Mouse (Mus musculus) heart, postnatal 10 days (tissue): Measurements from ENCODE around the gene Ankrd24. TPM values are rescaled to one million over a fixed set of nuclear protein-coding genes. Genes with fewer than 3 reads are reported as not detected.
A peak's percentile ranks its signal among the peaks of the same experiment; 100 is the strongest.
"Not testable (repeated sequence)": the region's sequence is repeated elsewhere in the genome, so short reads cannot be mapped to it uniquely, and the experiment has no call there.

ENCODE experiments used
- DNase-seq, 2 experiments: peaks; one replicate each; pipeline ENCODE4 v3.0.0; 2021
- intact Hi-C: fragments of 180-260 bp; cut with DNase I; formaldehyde crosslinking; loops from one replicate; pipeline ENCODE4 v1.15.1; 2025
- total RNA-seq, 2 experiments: library from RNA; stranded (reverse); gene quantifications; 2 replicates each; pipeline ENCODE4 v1.2.3; 2021

Ankrd24 gene
- total RNA-seq, 2 experiments from 2014 or later: 13.9 to 16.6 TPM

DNA sequence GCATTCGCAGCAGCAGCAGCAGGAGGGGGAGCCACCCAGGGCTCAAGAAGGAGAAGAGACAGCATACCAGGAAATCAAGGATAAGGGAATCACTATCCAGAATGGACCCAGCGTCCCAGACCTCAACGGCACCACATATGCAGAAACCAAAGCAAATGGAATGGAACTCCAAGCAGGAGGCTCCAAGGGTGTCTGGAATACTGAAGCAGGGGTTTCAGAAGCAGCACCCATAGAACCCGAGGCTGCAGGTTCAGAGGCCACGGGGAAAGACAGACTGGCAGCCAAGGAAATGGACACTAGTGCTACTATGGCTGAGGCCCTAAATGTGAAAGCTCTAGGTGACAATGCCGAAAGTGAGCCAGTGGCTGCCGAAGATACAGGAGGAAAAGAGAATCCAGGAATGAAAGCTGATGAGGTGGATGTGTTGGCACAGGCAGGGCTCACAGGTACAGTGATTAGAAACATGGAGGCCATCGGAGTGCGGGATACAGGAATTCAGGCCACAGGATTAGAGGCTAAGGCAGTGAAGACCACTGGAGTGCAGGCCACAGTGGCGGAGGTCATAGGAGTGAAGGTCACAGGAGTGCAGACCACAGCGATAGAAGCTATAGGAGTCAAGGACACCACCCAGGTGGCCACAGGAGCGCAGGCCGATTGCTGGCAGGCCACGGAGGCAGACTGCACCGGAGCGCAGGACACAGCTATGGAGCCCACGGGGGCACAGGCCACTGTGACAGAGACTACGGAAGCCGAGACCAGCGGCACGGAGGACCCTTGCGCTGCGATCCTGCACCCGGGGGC is 14.5 kb downstream of the Ankrd24 start:
- no peak for DNase-seq
- intact Hi-C loops: no loop called here

- intact Hi-C loops: no loop called here
- DNase-seq: peak; percentile 96 to 97
Measured at GRCm38 (mm10) chr10:81643449-81644055, 15.2 kb downstream of the Ankrd24 start.

GRCm38 (mm10) chr10:81644162-81644561 is 15.8 kb downstream of the Ankrd24 start:
- intact Hi-C loops: no loop called here
- DNase-seq: no peak

DNA sequence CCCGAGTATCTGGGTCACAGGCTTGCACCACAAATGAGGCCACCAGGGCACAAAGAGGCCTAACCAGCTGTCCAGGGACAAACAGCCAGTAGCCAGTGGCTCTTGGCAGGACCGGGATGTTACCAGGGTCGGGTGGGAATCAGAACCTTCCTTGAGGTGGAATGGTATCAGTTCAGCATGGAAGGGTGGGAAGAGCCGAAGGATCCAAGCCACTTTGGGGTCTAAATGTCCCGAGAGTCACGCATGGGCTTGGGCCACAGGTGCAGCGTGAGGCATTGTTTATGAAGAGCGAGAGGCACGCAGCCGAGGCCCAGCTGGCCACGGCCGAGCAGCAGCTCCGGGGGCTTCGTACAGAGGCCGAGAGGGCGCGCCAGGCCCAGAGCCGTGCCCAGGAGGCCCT is 16.4 kb downstream of the Ankrd24 start:
- intact Hi-C loops: loop anchor here (5.0 kb wide), 1 partner anchor 523 kb away; no protein-coding TSS in a partner anchor

GRCm38 (mm10) chr10:81645391-81645790 is 17.1 kb downstream of the Ankrd24 start:
- intact Hi-C loops: loop anchor here (5.0 kb wide), 1 partner anchor 522 kb away; no protein-coding TSS in a partner anchor
- no peak for DNase-seq

More for the DNA sequence above, 16.4 kb downstream of the Ankrd24 start:
- DNase-seq: no peak

- intact Hi-C loops: loop anchor here (5.0 kb wide), 1 partner anchor 521 kb away; no protein-coding TSS in a partner anchor
- DNase-seq: no peak
Measured at GRCm38 (mm10) chr10:81646015-81646555, 17.7 kb downstream of the Ankrd24 start.

- intact Hi-C loops: loop anchor here (5.0 kb wide), 1 partner anchor 518 kb away; no protein-coding TSS in a partner anchor
Measured at GRCm38 (mm10) chr10:81648803-81649775, 20.7 kb downstream of the Ankrd24 start, which contains the start of gene Gm10778. TSS of gene Gm10778 (plus strand) at chr10:81649059.

DNA sequence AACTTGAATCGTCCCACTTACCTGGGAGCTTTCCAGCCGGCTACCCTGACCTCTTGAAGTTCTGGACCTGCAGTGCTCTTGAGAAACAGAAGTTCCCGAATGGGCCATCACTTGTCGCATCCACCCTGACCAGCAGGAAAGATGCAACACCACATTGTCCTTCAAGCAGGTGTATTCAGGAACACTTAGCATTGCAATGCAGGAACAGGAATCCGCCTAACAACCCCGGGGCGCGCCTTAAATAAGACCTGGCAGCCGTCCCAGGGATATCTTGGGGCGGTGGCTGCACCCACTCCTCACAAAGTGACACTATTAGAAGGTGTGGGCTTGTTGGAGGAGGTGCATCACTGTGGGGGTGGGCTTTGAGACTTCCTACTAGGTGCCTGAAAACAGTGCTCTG is 26.8 kb downstream of the Ankrd24 start:
- intact Hi-C loops: no loop called here
- no peak for DNase-seq

More at GRCm38 (mm10) chr10:81648803-81649775, 20.7 kb downstream of the Ankrd24 start, which contains the start of gene Gm10778:
- DNase-seq: peak; percentile 91 to 94

DNA sequence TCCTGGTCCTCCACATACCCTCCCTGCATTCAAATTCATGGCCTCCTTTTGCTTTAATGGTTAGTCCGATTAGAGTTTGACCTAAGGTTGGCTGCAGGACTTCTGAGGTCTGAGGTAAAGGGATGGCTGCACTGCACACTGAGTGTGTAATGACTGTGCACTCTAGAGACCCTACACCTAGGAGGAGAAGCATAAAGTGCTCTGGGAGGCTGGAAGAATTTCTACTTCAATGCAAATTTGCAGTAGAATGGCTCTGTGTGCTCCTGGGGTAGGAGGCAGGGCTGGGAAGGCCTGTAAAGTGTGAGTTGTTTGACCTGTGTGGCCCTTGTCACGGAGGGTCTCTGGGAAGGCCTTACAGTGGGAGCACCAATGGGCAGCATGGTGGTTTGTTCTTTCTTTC is 27.8 kb downstream of the Ankrd24 start:
- no peak for DNase-seq
- intact Hi-C loops: no loop called here

GRCm38 (mm10) chr10:81687114-81687513 is 58.8 kb downstream of the Ankrd24 start:
- intact Hi-C loops, DNase-seq: not testable (repeated sequence)

Other genes with a start within 250 kb of the Ankrd24 start
- gene Dohh, start 244.1 kb upstream of the Ankrd24 start, total RNA-seq: 10 to 100 TPM; 53.2 to 57.5 TPM
- under 1 TPM; 0.74 to 0.87 TPM for gene Gm48551, start 244.1 kb upstream of the Ankrd24 start, total RNA-seq
- under 1 TPM; 0.77 to 0.98 TPM for gene Gm48552, start 239.5 kb upstream of the Ankrd24 start, total RNA-seq
- gene Smim24, start 235.5 kb upstream of the Ankrd24 start, total RNA-seq: 1 to 10 TPM; 1.3 to 2.2 TPM
- 100 to 1,000 TPM; 139 to 163 TPM for gene Nfic, start 172.9 kb upstream of the Ankrd24 start, total RNA-seq
- gene Celf5, start 145.8 kb upstream of the Ankrd24 start, total RNA-seq: under 1 TPM; 0.32 to 0.48 TPM
- gene Ncln, start 132.1 kb upstream of the Ankrd24 start, total RNA-seq: 10 to 100 TPM; 64.0 to 65.0 TPM
- gene S1pr4, start 128.4 kb upstream of the Ankrd24 start, total RNA-seq: under 1 TPM; 0.86 to 0.87 TPM
- gene Gna15, start 104.3 kb upstream of the Ankrd24 start, total RNA-seq: under 1 TPM; 0.60 to 0.74 TPM
- gene Gna11, start 83.3 kb upstream of the Ankrd24 start, total RNA-seq: 10 to 100 TPM; 59.2 to 60.6 TPM
- 100 to 1,000 TPM; 867 to 890 TPM for gene Aes, start 69.1 kb upstream of the Ankrd24 start, total RNA-seq
- gene Tle2, start 54.0 kb upstream of the Ankrd24 start, total RNA-seq: 10 to 100 TPM in 1 of 2 experiments, 1 to 10 TPM in 1; 8.1 to 11.2 TPM
- gene Tle6, start 27.5 kb upstream of the Ankrd24 start, total RNA-seq: 10 to 100 TPM; 10.2 to 11.1 TPM
- 1 to 10 TPM; 1.3 to 1.4 TPM for gene BC025920, start 22.3 kb upstream of the Ankrd24 start, total RNA-seq
- 10 to 100 TPM; 12.8 to 14.2 TPM for gene Sirt6, start 743 bp upstream of the Ankrd24 start, total RNA-seq
- 1 to 10 TPM; 2.7 to 2.9 TPM for gene Gm10778, start 20.5 kb downstream of the Ankrd24 start, total RNA-seq
- gene Zfp433, start 76.3 kb downstream of the Ankrd24 start, total RNA-seq: 1 to 10 TPM; 7.2 to 7.7 TPM
- 1 to 10 TPM; 2.0 to 3.2 TPM for gene Gm3055, start 142.6 kb downstream of the Ankrd24 start, total RNA-seq
- 1 to 10 TPM; 1.8 to 2.1 TPM for gene Gm4767, start 183.6 kb downstream of the Ankrd24 start, total RNA-seq
- gene Gm32687, start 235.4 kb downstream of the Ankrd24 start, total RNA-seq: 1 to 10 TPM; 2.7 to 3.3 TPM